29 mouse cellular contexts compared by ENCODE assay signal in genomic region chr17:48819703-48820102, GRCm38 (mm10).
DNase-seq lines count a peak whose midpoint lies in the region; ATAC-seq and TF ChIP-seq lines count a peak whose summit lies in the region.
"Had no signal": no experiment of that assay in that cellular context is flagged by ENCODE, and none has a peak within 500 bp of the region (broad histone marks: within the 10 kb centered on the region; RNA-seq: fewer than 3 reads in every experiment).

No protein-coding gene starts in this region.

- no peak for ATAC-seq in heart, embryonic 11.5 days (replicated peaks; ENCODE audit: insufficient number of reproducible peaks, low FRiP score, low TSS enrichment)
- peak; percentile 68 for ATAC-seq in lung, embryonic 15.5 days (ENCODE audit: borderline replicate concordance, extremely low read depth, low FRiP score, low TSS enrichment)
- ATAC-seq: forebrain, embryonic 15.5 days; hindbrain, embryonic 16.5 days; Patski had no signal

- no peaks in the 10 kb centered on the region for H3K9me3 ChIP-seq in heart, embryonic 11.5 days (replicated peaks; ENCODE audit: control insufficient read depth, low read length)
- H3K9me3 ChIP-seq in lung, embryonic 15.5 days, result no peaks in the 10 kb centered on the region; the same call in 1 of the 2 replicates
- H3K9me3 ChIP-seq: embryonic facial prominence, embryonic 12.5 days; forebrain, embryonic 15.5 days; heart, embryonic 15.5 days; hindbrain, embryonic 10.5 days; hindbrain, embryonic 13.5 days had no signal

- TF ChIP-seq CTCF in lung, adult 2 months (IDR thresholded peaks at IDR 0.05; ENCODE audit: insufficient read depth, low read length), result no peak

- no peak overlapping the region for H3K4me2 ChIP-seq in heart, embryonic 11.5 days
- no peak overlapping the region for H3K4me2 ChIP-seq in lung, embryonic 15.5 days
- H3K4me2 ChIP-seq: embryonic facial prominence, embryonic 12.5 days; forebrain, embryonic 12.5 days; forebrain, embryonic 15.5 days; heart, embryonic 12.5 days; heart, embryonic 15.5 days; hindbrain, embryonic 13.5 days had no signal

- no peak overlapping the region for H3K9ac ChIP-seq in heart, embryonic 11.5 days (ENCODE audit: low read depth, low read length)
- H3K9ac ChIP-seq in lung, embryonic 15.5 days, result no peak overlapping the region
- H3K9ac ChIP-seq: embryonic facial prominence, embryonic 12.5 days; forebrain, embryonic 12.5 days; forebrain, embryonic 15.5 days; heart, embryonic 12.5 days; heart, embryonic 15.5 days; hindbrain, embryonic 13.5 days had no signal

- WGBS in heart, embryonic 11.5 days (ENCODE audit: insufficient replicate concordance), result 83% methylated on average over 1 of the region's 1 CpGs
- WGBS in lung, embryonic 15.5 days, result 54% methylated on average over 1 of the region's 1 CpGs
- 64% methylated on average over 1 of the region's 1 CpGs for WGBS in lung, adult 2 months

- no peak overlapping the region for H3K27ac ChIP-seq in heart, embryonic 11.5 days (ENCODE audit: low read depth, low read length)
- H3K27ac ChIP-seq in lung, embryonic 15.5 days, result peak overlapping the region; percentile 87
- H3K27ac ChIP-seq: embryonic facial prominence, embryonic 12.5 days; forebrain, embryonic 12.5 days; forebrain, embryonic 15.5 days; heart, embryonic 15.5 days; hindbrain, embryonic 10.5 days; hindbrain, embryonic 13.5 days had no signal

- DNase-seq in heart, adult 11 months, result peak; percentile 42
- no peak for DNase-seq in lung, adult 18-20 months
- DNase-seq in lung, postnatal 25 days (ENCODE audit: low spot score), result peak; percentile 29
- DNase-seq in lung, adult 2 months, result no peak
- no peak for DNase-seq in urinary bladder, postnatal 36 days (ENCODE audit: low spot score in 2 of 2)
- DNase-seq: adrenal gland, postnatal 10 days; adrenal gland, postnatal 36 days; B cell, adult 2 months; cerebellum, adult 18-20 months; cerebellum, adult 9-10 months; cerebellum, postnatal 14 days; gastrocnemius, postnatal 10 days; gastrocnemius, postnatal 36 days; heart, postnatal 10 days; heart, postnatal 36 days had no signal

- no peaks in the 10 kb centered on the region for H3K36me3 ChIP-seq in heart, embryonic 11.5 days (ENCODE audit: control insufficient read depth, insufficient read depth, low read length)
- H3K36me3 ChIP-seq in lung, embryonic 15.5 days, result no peaks in the 10 kb centered on the region
- H3K36me3 ChIP-seq: embryonic facial prominence, embryonic 12.5 days; forebrain, embryonic 12.5 days; forebrain, embryonic 15.5 days; G1E; heart, embryonic 12.5 days; heart, embryonic 15.5 days; hindbrain, embryonic 10.5 days; hindbrain, embryonic 13.5 days had no signal

- no peaks in the 10 kb centered on the region for H3K27me3 ChIP-seq in heart, embryonic 11.5 days (ENCODE audit: control insufficient read depth, insufficient read depth, low read length)
- no peaks in the 10 kb centered on the region for H3K27me3 ChIP-seq in lung, embryonic 15.5 days
- H3K27me3 ChIP-seq: CH12.LX; embryonic facial prominence, embryonic 12.5 days; forebrain, embryonic 12.5 days; forebrain, embryonic 15.5 days; heart, embryonic 12.5 days; heart, embryonic 15.5 days; hindbrain, embryonic 13.5 days had no signal

- H3K4me3 ChIP-seq in heart, embryonic 11.5 days (ENCODE audit: low read depth, low read length), result no peak overlapping the region
- no peak overlapping the region for H3K4me3 ChIP-seq in lung, embryonic 15.5 days
- H3K4me3 ChIP-seq in lung, adult 2 months (replicated peaks; ENCODE audit: extremely low read depth, low read depth, low read length), result no peak overlapping the region
- H3K4me3 ChIP-seq: embryonic facial prominence, embryonic 12.5 days; erythroblast, embryonic 14.5 days; forebrain, embryonic 12.5 days; forebrain, embryonic 15.5 days; heart, embryonic 12.5 days; heart, embryonic 15.5 days; hindbrain, embryonic 10.5 days; hindbrain, embryonic 13.5 days had no signal

- H3K4me1 ChIP-seq in heart, embryonic 11.5 days (ENCODE audit: control insufficient read depth, insufficient read depth, low read length), result no peaks in the 10 kb centered on the region; the same call in 1 of the 2 replicates
- peaks cover 18% of the 10 kb centered on the region for H3K4me1 ChIP-seq in lung, embryonic 15.5 days
- H3K4me1 ChIP-seq in lung, adult 2 months (ENCODE audit: control insufficient read depth, insufficient read depth, low read length), result no peaks in the 10 kb centered on the region

- TF ChIP-seq POLR2A in lung, adult 2 months (IDR thresholded peaks at IDR 0.05; ENCODE audit: borderline replicate concordance, extremely low read depth, low read depth, low read length), result no peak

Comparison
In these comparisons a context has a peak if more than half of its experiments do, and no peak if none do; other contexts are left out.
1. DNase-seq: peak in heart, adult 11 months (single experiment) and lung, postnatal 25 days (single experiment); none in lung, adult 18-20 months (0 of 2), lung, adult 2 months (single experiment) and urinary bladder, postnatal 36 days (0 of 2).